Mouse (Mus musculus): ENCODE data around the gene Ptbp1. TPM values are rescaled to one million over a fixed set of nuclear protein-coding genes. Genes with fewer than 3 reads are reported as not detected.

Ptbp1 gene
- 386 and 390 TPM in 2 replicates for polyA plus RNA-seq (2015; fragmentation: Nextera tagmentation; extraction: Ambion mirVana)

GRCm38 (mm10) chr10:79853860-79854795 lies at the start of gene Ptbp1:
Gene Ptbp1 (plus strand): TSS chr10:79854427.
- no peaks in the 10 kb centered on the region for H3K9me3 ChIP-seq
- under 1% methylated on average over 75 of the region's 75 CpGs for WGBS

GRCm38 (mm10) chr10:79805636-79806035 lies 48.6 kb upstream of the Ptbp1 start:
- Histone ChIP-seq H3K9me3 (no peaks in the 10 kb centered on the region), H3K9ac (no peak overlapping the region), H3K4me3 (no peak overlapping the region), H3K36me3 (peaks cover 39% of the 10 kb centered on the region), H3K27ac (no peak overlapping the region), H3K4me2 (no peak overlapping the region), H3K4me1 (peaks cover 43% of the 10 kb centered on the region), H3K27me3 (no peaks in the 10 kb centered on the region)
- WGBS: 57% methylated on average over 11 of the region's 11 CpGs
- ATAC-seq (ENCODE audit: insufficient number of reproducible peaks, insufficient read depth, low FRiP score, low TSS enrichment, low read depth): no peak

More at GRCm38 (mm10) chr10:79853860-79854795, at the start of gene Ptbp1:
- H3K9ac ChIP-seq: peak within 1 kb of the TSS; percentile 99
- peak; percentile 90 for ATAC-seq (ENCODE audit: insufficient number of reproducible peaks, insufficient read depth, low FRiP score, low TSS enrichment, low read depth)
- H3K27ac ChIP-seq: peak within 1 kb of the TSS; percentile 100
- peaks cover 29% of the 10 kb centered on the region for H3K36me3 ChIP-seq
- H3K27me3 ChIP-seq: no peaks in the 10 kb centered on the region
- H3K4me2 ChIP-seq: peak within 1 kb of the TSS; percentile 99
- H3K4me1 ChIP-seq: peaks cover 62% of the 10 kb centered on the region
- peak within 1 kb of the TSS; percentile 99 for H3K4me3 ChIP-seq

DNA sequence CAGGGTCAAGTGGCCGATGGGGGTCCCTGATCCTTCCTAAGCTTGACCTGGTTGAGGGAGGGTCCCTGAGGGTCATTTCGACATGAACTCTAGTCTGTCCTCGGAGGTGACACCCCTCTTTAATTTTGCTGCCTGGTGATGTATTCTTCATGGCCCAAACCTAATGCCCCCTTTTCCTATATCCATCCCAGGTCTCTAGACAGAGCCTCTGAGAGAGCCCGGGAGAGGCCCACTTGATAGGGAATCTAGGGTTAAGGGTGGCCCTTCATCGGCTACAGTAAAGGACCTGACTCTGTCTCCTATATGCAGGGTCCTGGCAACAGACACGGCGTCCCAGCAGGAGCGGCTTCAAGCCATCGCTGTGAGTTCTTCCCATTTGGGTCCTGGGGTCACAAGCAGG lies 47.9 kb upstream of the Ptbp1 start:
- ATAC-seq (ENCODE audit: insufficient number of reproducible peaks, insufficient read depth, low FRiP score, low TSS enrichment, low read depth): no peak
- H3K36me3 ChIP-seq: peaks cover 46% of the 10 kb centered on the region

DNA sequence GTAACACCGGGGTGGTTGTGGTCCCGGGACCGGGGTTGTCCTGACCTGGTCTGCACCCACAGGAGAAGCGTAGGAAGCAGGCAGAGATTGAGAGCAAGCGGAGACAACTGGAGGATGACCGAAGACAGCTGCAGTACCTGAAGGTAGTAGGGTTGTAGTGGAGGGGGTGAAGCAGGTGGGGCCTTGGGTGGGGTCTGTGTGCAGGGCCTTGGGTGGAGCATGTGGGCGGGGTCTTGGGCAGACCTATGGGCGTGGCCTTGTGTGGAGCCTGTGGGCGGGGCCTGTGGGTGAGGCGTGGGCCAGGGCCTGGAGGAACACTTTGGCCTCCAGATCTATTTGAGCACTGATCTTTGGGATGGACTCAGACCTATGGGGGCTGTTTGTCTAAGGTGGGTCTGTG lies 47.3 kb upstream of the Ptbp1 start:
- Histone ChIP-seq H3K4me3 (no peak overlapping the region), H3K9ac (no peak overlapping the region), H3K4me1 (peaks cover 40% of the 10 kb centered on the region), H3K27me3 (no peaks in the 10 kb centered on the region), H3K27ac (peak overlapping the region; percentile 45; the same call in 1 of the 2 replicates), H3K9me3 (no peaks in the 10 kb centered on the region), H3K4me2 (no peak overlapping the region), H3K36me3 (peaks cover 53% of the 10 kb centered on the region)
- ATAC-seq (ENCODE audit: insufficient number of reproducible peaks, insufficient read depth, low FRiP score, low TSS enrichment, low read depth): no peak
- 78% methylated on average over 10 of the region's 10 CpGs for WGBS

More for the DNA sequence above, 47.9 kb upstream of the Ptbp1 start:
- 86% methylated on average over 9 of the region's 9 CpGs for WGBS
- Histone ChIP-seq H3K27me3 (no peaks in the 10 kb centered on the region), H3K4me3 (no peak overlapping the region), H3K27ac (no peak overlapping the region), H3K4me2 (no peak overlapping the region), H3K9me3 (no peaks in the 10 kb centered on the region), H3K9ac (no peak overlapping the region), H3K4me1 (peaks cover 43% of the 10 kb centered on the region)

GRCm38 (mm10) chr10:79807826-79808225 lies 46.4 kb upstream of the Ptbp1 start:
- 49% methylated on average over 11 of the region's 11 CpGs for WGBS
- peaks cover 32% of the 10 kb centered on the region for H3K4me1 ChIP-seq
- no peak overlapping the region for H3K4me2 ChIP-seq
- H3K9ac ChIP-seq: 0 out of 2 replicates have a peak overlapping the region, but pooled peaks have one; percentile 21
- peaks cover 58% of the 10 kb centered on the region for H3K36me3 ChIP-seq
- no peak for ATAC-seq (ENCODE audit: insufficient number of reproducible peaks, insufficient read depth, low FRiP score, low TSS enrichment, low read depth)
- no peaks in the 10 kb centered on the region for H3K27me3 ChIP-seq
- H3K4me3 ChIP-seq: no peak overlapping the region
- no peaks in the 10 kb centered on the region for H3K9me3 ChIP-seq
- peak overlapping the region; percentile 45 for H3K27ac ChIP-seq

- peaks cover 60% of the 10 kb centered on the region for H3K36me3 ChIP-seq
- peak overlapping the region; percentile 66 for H3K27ac ChIP-seq
- H3K9ac ChIP-seq: no peak overlapping the region
- no peaks in the 10 kb centered on the region for H3K9me3 ChIP-seq
- H3K4me2 ChIP-seq: no peak overlapping the region
- no peaks in the 10 kb centered on the region for H3K27me3 ChIP-seq
- ATAC-seq (ENCODE audit: insufficient number of reproducible peaks, insufficient read depth, low FRiP score, low TSS enrichment, low read depth): no peak
- H3K4me1 ChIP-seq: peaks cover 23% of the 10 kb centered on the region
- 80% methylated on average over 11 of the region's 11 CpGs for WGBS
- no peak overlapping the region for H3K4me3 ChIP-seq
These were observed 45.5 kb upstream of the Ptbp1 start for GRCm38 (mm10) chr10:79808728-79809127.

DNA sequence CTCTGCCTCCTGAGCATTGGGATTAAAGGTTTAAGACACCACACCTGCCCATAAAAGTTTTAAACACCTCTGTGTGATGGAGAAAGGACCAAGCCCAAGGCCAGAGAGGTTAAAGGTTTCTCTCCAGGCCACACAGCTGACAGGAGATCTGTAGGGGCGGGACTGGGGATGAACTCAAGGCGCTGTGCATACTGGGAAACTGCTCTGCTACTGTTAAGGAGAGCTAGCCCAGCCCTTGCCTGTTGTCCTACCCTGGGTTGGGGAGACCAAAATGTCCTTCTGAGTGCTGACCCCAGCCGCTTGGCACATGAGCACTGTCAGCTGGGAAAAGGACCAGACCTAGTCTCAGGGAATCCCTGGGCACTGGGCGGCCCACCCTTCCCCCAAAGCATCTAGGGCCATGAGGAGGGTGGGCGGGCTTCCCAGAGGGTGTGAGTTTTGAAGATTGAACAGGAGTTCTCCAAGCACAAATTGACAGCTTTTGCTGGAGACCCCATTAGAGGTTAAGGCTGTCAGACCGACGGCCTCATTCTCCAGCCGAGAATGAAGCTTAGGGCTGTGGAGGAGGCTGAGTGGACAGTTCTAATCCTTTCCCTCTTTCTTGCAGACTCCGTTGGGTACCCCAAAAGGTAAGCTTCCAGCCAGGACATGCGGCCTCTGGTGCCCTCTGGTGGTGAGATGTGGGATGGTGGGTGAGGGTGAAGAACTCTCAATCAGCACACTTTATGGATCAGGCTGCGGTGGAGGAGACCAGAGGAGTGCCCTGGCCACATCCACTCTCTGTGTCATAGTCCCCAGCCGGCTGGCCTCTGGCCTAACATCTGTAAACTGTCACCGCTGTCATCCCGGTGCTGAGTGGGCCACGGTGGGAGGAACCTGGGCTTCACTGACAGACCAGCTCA lies 42.2 kb upstream of the Ptbp1 start:
- ATAC-seq (ENCODE audit: insufficient number of reproducible peaks, insufficient read depth, low FRiP score, low TSS enrichment, low read depth): no peak; the same call in 1 of the 2 replicates
- peaks cover 83% of the 10 kb centered on the region for H3K36me3 ChIP-seq

DNA sequence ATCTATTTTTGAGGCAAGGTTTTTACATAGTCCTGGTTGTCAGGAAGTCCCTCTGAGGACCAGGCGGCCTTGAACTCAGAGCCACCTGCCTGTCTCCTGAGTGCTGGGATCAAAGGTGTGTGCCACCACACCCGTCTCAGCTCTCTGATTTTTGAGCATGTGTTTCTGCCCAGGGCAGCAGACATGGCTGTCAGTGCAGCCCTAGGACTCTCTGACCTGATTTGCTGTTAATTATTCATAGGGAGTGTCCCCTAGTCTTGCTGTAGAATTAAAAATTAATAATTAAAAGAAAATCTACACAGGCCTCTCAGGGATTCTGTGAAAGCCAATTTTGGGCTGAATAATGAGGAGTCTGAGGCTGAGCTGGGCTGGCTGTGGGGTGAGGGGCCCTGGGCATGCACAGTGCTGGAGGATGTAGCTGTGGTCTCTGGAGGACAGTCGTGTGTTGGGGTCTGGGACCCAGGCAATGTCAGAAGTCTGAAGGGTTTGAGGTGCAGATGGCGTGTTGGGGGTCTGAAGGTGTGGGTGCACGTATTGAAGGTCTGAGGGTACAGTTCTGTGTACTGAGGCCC lies 39.9 kb upstream of the Ptbp1 start:
- no peak overlapping the region for H3K9ac ChIP-seq
- H3K27me3 ChIP-seq: no peaks in the 10 kb centered on the region
- H3K4me1 ChIP-seq: no peaks in the 10 kb centered on the region
- no peak for ATAC-seq (ENCODE audit: insufficient number of reproducible peaks, insufficient read depth, low FRiP score, low TSS enrichment, low read depth)
- WGBS: 78% methylated on average over 5 of the region's 5 CpGs
- H3K4me2 ChIP-seq: no peak overlapping the region
- H3K27ac ChIP-seq: no peak overlapping the region
- H3K9me3 ChIP-seq: no peaks in the 10 kb centered on the region
- H3K36me3 ChIP-seq: peaks cover 78% of the 10 kb centered on the region
- H3K4me3 ChIP-seq: no peak overlapping the region

More for the DNA sequence above, 42.2 kb upstream of the Ptbp1 start:
- no peak overlapping the region for H3K27ac ChIP-seq
- no peak overlapping the region for H3K4me2 ChIP-seq
- H3K9ac ChIP-seq: 0 out of 2 replicates have a peak overlapping the region, but pooled peaks have one; percentile 2
- H3K4me3 ChIP-seq: no peak overlapping the region
- 0 out of 2 replicates have a peak, but pooled peaks cover under 1% of the 10 kb centered on the region for H3K4me1 ChIP-seq
- H3K27me3 ChIP-seq: no peaks in the 10 kb centered on the region
- H3K9me3 ChIP-seq: no peaks in the 10 kb centered on the region
- 31% methylated on average over 15 of the region's 15 CpGs for WGBS

- H3K27ac ChIP-seq: no peak overlapping the region
- H3K4me2 ChIP-seq: no peak overlapping the region
- no peaks in the 10 kb centered on the region for H3K9me3 ChIP-seq
- ATAC-seq (ENCODE audit: insufficient number of reproducible peaks, insufficient read depth, low FRiP score, low TSS enrichment, low read depth): no peak
- H3K36me3 ChIP-seq: peaks cover 74% of the 10 kb centered on the region
- no peak overlapping the region for H3K9ac ChIP-seq
- H3K27me3 ChIP-seq: no peaks in the 10 kb centered on the region
- no peak overlapping the region for H3K4me3 ChIP-seq
- 0 out of 2 replicates have a peak, but pooled peaks cover 4% of the 10 kb centered on the region for H3K4me1 ChIP-seq
- 90% methylated on average over 12 of the region's 12 CpGs for WGBS
These were observed 38.3 kb upstream of the Ptbp1 start for GRCm38 (mm10) chr10:79815671-79816494.

DNA sequence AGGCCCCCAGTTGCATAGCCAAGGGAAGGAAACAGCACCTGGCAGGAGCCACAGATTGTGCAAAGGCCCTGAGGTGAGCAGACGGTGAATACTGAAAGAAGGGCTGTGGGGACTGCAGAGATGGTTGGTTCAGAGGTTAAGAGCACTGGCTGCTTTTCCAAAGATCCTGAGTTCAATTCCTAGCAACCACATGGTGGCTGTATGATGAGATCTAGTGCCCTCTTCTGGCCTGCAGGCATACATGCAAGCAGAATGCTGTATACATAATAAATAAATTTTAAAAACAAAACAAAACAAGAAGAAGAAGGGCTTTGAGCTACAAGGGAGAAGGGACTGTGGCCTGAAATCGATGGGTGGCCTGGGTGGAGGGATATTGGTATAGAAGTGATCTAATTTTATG lies 37.1 kb upstream of the Ptbp1 start:
- Histone ChIP-seq H3K4me2 (no peak overlapping the region), H3K4me1 (peaks cover 13% of the 10 kb centered on the region), H3K27me3 (no peaks in the 10 kb centered on the region), H3K4me3 (no peak overlapping the region), H3K36me3 (peaks cover 63% of the 10 kb centered on the region), H3K9me3 (no peaks in the 10 kb centered on the region), H3K9ac (no peak overlapping the region), H3K27ac (0 out of 2 replicates have a peak overlapping the region, but pooled peaks have one; percentile 3)
- WGBS: 83% methylated on average over 2 of the region's 2 CpGs
- no peak for ATAC-seq (ENCODE audit: insufficient number of reproducible peaks, insufficient read depth, low FRiP score, low TSS enrichment, low read depth)

All from embryonic facial prominence, embryonic 13.5 days (tissue).